Mouse (Mus musculus): ENCODE results near the gene Hcn1. TPM values are rescaled to one million over a fixed set of nuclear protein-coding genes. Genes with fewer than 3 reads are reported as not detected.

Gene Hcn1
- total RNA-seq, 2 experiments from 2014 or later = 0.13 to 0.20 TPM

DNA sequence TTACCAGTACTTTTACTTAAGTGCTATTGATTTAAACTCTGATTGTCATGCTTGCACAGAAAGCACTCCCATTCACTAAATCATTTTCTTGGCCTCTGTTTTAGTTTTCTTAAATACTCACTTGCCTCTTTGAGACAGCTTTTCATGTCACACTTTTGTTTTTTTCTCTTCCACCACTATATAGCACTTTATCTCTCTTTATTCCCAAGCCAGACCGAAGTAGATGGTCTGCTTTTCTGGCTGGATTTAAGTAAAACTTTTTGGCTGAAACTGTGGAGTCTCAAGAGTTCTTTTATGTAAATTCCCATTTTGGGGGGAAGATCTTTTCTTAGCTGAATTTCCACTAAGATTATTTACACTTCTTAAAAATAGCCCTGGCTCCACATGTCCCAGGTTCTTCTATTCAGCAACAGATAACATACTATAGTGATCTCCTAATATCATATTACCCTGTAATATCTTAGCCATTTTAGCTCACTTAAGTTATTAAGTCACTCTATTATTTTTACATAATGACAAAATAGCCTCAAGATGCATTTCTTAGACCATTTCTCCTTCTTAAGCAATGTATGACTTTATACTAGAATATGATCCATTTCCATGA is 92.7 kb downstream of the Hcn1 start:
- DNase-seq (ENCODE audit: low spot score in 2 of 2) = no peak

DNA sequence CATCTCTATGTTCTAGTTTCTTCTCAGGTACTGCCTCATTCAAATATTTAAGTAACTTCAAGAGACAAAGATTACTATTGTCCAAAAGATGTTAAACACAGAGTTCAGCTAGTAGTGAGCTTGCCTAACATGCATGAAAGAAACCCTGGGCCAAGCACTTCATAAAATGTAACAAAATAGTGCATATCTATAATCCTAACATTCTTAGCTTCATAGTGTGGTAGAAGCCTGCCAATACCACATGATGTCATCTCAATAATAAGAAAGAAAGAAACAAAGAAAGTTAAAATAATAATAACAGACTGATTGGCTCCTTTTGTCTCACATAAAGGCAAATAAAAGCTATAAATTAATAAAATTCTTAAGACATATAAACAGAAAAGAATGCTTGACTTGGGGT is 103.5 kb downstream of the Hcn1 start:
- no peak for DNase-seq (ENCODE audit: low spot score in 2 of 2)

DNA sequence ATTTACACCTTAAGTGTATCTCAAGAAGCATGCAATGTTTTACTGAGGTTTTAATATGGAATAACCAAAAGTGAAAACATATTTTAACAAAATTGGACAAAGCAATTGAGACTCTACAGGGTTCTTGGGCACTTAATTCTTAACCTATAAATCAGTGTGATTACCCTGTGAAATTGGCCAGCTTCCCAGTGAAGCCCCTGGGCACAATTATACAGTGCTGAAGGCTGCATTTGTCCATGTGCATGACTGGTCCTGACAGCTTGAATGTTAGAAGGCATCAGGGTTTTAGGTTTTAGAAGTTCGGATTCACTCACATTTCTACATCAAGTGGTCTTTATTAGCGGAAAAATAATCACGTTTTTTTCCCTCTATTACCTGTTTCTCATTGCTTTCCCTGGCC is 103.9 kb downstream of the Hcn1 start:
- DNase-seq (ENCODE audit: low spot score in 2 of 2) = no peak

DNA sequence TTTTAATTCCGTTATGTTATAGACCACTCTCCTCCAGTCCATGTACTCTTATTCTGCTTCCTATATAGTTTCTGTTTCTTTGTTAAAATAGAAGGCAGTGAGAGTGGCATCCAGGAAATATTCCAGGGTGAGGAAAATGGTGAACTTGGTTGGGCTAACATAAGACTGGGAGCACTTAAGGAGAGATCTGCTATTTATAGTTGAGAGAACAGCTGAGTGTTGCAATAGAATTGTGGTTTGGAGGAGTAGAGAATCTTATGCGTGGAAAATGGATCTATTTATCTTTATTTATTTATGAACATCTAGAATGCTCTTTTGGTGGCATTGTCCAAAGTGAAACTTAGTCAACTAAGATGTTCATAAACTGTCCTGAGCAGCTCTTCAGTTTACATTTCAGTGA is 104.4 kb downstream of the Hcn1 start:
- DNase-seq (ENCODE audit: low spot score in 2 of 2) = no peak

DNA sequence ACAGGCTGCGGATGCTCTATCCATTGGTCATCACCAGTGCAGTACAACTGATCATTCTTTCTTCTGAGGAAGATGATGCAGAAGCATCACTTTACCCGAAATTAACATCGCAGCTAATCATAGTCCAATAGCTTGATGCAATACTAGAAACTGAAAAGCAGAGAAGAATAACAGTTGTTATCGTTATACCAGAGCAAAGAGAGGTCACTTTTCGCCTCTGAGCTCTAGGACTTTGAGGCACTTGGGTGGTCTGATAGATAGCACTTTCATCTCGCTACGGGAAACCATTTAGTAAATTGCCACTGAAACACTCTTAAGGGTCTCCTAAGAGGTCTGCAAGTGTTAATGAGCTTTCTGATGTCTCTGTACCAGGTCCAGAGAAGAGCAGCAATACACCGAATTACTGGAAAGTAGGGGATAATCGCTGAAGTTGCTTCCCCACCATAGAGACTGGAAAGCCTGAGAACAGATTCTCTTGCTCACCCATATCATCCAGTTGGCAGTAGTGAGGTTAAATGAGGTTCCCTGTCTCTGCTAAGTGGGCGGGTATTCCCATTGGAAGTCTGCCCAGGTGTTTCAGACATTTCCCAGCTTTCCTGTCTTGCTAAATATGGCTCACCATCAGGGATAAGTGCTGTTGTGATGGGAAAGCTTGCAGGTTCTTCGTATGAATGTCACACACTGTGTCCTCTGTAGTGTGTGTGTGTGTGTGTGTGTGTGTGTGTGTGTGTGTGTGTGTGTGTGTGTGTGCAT is 105.0 kb downstream of the Hcn1 start:
- peak in 1 of 2 experiments; percentile 6 for DNase-seq (ENCODE audit: low spot score in 2 of 2)

DNA sequence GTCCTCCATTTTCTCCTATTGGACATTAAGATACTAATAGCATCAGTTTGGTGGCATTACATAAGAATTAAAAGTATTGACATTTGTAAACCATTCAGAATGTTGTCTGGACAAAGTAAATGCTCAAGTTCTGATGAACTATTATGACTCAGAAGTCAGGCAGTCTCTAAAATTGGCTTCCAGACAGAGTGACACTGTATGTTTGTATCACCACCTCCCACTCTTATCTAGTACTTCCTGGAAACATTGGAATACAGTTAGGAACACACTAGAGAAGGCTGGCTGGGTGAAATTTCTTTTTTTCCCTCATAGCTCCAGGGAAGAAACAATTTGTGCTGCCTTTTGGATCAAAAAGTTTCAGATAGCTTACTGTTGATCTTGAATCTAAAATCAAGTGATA is 108.7 kb downstream of the Hcn1 start:
- no peak for DNase-seq (ENCODE audit: low spot score in 2 of 2)

DNA sequence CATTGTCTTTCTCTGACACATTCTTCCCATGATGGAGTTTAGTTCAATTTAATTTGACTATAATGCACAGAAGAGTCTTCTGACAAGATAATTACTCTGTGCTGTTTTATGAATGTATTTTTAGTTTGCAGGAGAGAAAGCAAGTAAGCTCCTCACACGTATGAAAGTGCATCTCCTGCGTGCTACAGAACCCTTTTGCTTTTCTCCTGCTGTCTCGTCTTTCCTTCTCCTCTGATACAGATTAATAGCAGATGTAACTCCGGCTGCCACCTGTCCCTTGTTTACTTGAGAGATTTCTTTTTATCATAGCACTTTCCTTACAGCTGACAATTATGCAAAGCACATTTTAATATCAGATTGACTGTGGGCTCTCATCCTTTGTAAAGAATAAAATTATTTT is 120.0 kb downstream of the Hcn1 start:
- DNase-seq (ENCODE audit: low spot score in 2 of 2) = no peak

DNA sequence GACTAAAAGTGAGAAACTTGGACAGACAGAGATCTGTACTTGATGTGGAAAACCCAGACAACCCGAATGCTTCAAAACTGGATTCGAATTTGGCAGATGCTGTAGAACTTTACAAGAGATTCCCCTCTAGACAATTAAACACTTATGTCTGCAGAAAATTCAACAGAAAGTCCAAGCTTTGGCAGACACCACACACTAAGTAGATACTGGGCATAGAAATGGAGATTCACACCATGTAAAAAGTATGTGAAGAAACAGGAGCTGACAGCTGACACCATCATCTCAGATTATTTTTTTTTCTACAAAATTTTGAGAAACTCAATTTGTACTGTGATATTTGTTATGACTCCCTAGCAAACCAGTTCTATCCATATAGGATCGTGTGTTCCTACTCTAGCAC is 122.0 kb downstream of the Hcn1 start:
- DNase-seq (ENCODE audit: low spot score in 2 of 2) = no peak

DNA sequence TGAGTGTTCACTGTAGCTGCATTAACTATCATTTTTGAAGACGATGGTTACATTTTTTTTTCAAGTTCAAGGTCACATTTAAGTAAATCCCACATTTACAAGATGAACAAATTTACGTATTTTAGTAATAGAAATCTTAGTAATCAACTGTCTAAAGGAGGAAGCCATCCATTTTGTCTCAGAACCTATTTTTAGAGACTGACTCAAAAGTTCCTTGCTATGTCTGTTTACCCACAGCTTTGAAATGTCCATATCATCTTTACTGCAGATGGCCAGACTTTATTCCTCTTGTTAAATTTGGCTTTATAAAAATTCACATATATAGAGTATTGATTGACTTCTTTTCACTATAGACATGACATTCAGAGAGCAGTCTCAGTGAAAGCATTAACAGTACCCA is 126.3 kb downstream of the Hcn1 start:
- DNase-seq (ENCODE audit: low spot score in 2 of 2) = no peak

DNA sequence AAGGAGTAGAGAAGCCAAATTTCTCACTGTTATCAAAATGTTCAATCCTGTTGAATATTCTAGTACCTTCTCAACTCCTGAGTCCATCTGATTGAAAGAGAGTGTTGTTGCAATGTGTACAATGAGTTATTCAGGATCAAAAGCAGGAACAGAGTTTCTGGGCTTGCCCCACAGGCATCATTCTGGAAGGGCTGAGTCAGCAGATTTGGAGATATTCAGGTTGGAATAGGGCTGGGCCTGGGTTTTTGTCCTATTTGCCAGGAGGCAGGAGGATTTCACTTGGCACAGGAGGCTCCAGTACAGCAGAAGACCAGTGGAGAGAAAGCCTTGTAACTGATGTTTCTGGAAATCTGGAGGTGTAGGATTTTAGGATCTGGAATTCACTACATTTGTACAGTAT is 130.6 kb downstream of the Hcn1 start:
- no peak for DNase-seq (ENCODE audit: low spot score in 2 of 2)

DNA sequence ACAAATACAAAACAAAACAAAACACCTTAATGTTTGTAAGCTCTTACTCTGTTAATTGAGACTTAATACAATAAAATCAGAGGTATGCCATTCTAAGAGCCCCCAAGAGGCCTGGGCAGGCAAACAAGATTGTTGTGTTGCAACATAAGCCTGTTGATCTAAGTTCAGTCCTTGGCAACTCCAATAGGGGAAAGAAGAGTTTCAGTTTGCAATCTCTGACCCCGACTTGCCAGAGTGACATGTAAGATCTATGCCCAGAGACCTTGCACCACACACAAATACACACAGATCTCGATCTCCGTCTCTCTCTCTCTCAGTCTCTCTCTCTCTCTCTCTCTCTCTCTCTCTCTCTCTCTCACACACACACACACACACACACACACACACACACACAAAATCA is 142.3 kb downstream of the Hcn1 start:
- DNase-seq (ENCODE audit: low spot score in 2 of 2) = no peak

DNA sequence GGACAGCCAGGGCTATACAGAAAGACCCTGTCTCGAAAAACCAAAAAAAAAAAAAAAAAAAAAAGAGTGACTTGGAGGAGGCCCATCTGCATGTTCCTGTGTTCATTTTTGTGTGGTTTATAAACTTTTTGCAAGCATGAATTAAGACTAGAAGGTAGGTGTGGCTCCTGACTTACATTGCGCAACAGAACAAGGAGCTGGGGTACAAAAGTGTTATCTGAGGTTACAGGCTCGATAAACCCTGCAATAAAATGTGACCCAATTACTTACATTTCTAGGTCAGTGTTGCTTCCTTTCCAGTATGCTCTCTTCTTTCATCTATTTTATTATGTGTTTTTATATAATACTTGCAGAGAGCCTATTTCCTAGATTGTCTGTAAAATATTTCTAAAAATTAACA is 143.1 kb downstream of the Hcn1 start:
- DNase-seq (ENCODE audit: low spot score in 2 of 2) = no peak

DNA sequence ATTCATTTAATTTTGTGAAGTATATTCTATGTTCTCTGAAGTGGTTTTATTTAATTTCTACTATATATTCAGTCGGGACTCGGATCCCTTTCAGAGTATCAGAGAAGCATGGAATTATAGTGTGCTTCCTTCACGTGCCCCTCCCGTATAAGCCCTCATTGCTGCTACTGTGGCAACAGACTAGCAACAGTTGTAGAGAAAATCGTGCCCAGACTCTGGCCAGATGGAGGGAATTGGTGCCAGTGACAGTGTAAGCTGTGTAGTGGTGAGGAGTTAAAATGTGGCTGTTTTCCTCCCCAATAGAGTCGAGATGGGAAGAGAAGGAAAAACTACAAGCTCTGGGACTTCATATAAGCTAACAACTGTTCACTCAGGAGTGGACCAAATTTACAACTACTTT is 163.4 kb downstream of the Hcn1 start:
- DNase-seq (ENCODE audit: low spot score in 2 of 2) = no peak

DNA sequence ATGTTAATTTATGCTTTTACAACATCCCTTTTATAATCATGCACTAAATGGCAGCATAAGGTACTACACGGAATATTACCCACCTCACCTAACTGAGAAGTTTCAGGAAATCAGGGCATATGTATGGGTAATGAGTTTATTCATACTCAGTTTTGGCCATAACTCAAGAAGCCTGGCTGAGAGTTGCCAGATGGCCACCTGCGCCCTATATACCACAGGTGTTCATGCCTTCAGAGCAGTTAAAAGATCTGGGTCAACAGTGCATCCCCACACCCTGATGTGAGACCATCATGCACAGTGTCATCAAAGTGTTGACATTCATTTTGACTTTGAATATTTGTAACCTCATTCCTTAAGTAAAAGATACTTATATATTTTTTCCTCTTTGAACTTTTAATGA is 183.3 kb downstream of the Hcn1 start:
- no peak for DNase-seq (ENCODE audit: low spot score in 2 of 2)

DNA sequence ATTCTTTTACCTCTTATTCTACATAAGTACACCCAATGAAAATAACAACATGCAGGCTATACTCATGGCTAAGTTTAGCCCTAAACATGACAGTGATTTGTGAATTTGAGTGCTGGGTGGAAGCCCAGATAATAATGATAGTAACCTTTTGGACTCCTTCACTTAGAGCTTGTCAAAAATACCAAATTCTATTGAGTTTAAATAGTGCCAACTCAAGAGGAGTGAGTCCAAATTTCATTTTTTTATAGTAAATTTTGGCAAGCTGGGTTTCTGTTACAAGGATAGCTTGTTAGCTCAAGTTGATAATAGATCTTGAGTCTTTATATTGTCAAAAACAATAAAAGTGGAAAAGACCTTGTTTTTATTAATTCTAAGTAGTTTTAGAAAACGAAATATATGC is 190.7 kb downstream of the Hcn1 start:
- no peak for DNase-seq (ENCODE audit: low spot score in 2 of 2)

DNA sequence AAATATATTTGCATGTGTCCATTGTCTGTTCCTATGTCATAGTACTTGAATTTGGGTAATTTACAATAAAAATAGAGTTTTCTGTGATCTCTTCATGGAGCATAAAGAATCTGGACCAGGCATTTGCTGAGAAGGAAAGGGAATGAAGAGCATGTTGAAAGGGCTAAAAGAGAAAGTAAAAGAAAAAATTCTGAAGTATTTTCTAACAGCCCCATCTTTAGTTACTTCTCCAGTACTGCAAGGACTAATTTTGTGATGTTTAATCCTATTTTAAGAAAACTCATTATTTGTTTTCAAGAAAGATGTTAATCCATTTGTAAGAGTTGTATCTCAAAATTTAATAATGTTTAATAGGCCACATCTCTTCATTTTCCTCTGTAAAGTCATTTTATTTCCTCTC is 198.9 kb downstream of the Hcn1 start:
- no peak for DNase-seq (ENCODE audit: low spot score in 2 of 2)

DNA sequence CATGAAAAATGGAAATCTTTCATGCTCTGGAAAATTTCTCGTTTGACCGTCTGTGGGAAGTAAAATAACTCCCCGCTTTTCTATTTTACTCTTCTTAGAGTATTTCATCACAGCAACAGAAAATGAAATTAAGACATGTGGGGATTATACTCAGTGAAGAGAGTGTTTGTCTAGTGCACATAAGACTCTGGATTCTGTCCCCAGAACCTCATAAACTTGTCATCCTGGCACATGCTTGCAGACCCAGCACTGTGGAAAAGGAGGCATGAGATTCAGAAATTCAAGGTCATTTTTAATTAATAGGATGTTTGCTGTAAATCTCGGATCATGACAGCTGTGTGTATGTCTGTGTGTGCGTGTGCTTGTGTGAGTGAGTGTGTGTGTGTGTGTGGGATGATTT is 225.5 kb downstream of the Hcn1 start:
- DNase-seq (ENCODE audit: low spot score in 2 of 2) = no peak

DNA sequence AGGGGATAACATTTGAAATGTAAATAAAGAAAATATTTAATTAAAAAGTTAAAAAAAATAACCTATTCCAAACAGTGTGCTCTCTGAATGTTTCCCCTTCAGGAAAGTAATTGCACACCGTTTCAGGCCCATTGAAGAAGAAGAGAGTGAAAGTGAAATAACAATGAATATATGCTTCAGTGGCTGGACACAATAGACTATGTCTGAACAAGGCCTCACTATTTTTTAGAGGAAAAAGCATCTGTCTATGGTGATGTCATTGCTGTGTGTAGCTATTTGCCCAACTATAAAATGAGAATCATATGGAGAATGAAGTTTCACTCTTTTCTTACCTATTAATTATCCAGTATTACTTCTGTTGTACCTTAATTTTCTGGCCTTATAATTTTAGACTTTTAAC is 234.5 kb downstream of the Hcn1 start:
- DNase-seq (ENCODE audit: low spot score in 2 of 2) = no peak

DNA sequence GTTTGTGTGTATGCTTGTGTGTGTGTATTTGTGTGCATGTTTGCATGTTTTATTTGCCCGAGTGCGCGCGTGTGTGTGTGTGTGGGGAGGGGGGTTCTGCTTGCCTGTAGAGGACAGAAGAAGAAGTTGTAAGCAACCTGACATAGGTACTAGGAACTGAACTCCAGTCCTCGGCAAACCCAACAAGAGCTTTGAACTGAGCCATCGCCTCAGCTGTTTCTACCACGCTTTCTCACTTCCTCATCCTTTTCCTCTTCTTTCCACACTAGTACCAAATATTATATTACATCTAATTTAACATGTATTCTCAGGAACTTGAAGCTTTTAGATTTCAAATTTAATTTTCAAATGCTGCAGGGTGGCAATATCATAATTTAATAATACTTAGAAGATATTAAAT is 236.1 kb downstream of the Hcn1 start:
- no peak for DNase-seq (ENCODE audit: low spot score in 2 of 2)

DNA sequence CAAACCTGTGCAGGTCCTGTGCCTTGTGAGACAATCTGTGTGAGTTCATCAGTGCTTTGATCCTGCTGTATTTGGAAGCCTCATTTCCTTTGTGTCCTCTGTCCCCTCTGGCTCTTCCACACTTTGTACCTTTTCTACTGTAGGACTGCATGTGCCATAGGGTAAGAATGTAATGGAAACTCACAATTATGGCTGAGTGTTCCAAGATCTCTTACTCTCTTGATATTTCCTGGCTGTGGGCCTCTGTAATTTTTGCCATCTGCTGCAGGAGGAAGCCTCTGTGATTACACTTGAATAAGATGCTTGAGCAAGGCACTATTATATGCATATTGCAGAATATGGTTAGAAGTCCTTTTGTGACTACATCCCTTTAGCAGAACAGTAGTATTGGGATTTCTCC is 240.2 kb downstream of the Hcn1 start:
- DNase-seq (ENCODE audit: low spot score in 2 of 2) = no peak

DNA sequence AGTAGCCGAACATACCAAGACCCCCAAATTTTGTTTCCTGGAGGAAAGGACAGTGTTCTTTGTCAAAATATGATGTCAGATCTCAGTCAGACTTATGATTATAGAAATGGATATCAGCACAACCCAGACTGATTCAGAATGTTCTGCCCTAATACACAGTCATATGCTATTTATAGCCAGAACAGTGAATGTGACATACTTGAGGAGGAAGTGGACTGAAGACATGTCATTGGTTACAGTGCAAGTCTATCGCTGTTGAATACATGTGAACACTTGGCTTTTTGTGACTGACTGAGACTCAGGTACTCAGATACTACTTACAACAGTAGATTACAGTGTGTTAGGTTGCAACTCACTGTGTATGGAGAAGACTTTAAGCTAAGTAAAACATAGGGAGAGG is 245.2 kb downstream of the Hcn1 start:
- no peak for DNase-seq (ENCODE audit: low spot score in 2 of 2)

DNA sequence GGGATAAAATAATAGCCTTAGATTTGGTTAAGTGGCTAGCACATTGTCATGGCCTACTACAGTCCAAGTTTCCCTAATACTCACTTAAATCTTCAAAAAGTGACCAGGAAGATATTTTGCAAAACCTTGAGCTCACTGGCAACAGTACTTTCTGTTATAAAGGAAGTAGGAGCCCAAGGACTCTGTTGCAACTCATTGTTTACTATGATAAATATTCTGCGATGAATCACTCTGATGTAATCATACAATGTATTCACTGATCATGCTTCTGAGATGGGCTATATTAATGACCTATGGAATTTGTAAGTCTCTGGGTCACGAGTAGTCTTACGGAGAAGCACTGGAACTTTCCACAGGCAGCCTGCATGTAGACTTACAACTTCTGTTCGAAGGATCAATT is 246.6 kb downstream of the Hcn1 start:
- DNase-seq (ENCODE audit: low spot score in 2 of 2) = no peak

DNA sequence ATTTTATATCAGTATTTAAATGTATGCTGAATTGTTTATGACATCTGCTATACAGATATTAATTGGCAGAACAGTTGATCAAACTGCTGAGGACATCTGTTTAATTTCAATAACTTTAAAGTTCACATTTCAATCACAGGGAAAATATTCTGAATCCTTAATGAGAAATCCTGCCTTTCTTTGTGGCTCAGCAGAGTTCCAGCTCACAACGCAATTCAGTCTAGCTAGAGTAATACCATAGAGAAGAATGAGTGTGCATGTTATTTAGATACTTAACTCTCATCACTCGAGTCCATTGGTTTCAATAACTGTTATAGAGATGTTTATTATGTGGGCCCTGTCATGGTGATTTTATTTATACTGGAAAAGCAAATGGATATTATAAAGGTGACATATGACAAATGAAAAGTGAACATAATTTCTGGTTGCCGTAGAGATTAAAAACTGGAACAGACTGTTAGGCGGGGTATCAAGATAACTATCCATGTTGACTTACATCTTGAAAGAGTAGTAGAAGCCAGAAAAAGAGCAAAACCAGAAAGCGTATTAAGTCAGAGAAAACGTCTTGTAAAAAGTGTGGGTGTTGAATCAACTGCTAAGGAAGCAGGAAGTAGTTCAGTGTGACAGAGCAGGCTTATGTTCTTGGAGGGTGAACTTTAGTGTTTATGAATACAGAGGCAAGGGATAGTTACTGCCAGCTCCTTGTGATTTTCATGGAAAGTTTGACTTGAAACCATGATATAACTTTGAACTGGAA is 250.0 kb downstream of the Hcn1 start:
- DNase-seq (ENCODE audit: low spot score in 2 of 2) = no peak
